Mouse (Mus musculus) heart, postnatal 0 days (tissue): ENCODE results near the gene Olfr211. TPM values are rescaled to one million over a fixed set of nuclear protein-coding genes. Genes with fewer than 3 reads are reported as not detected.

Experiments used
- ATAC-seq: fragments of 200-750 bp; cut with Nextera tagmentation; 2 replicates; pipeline ENCODE4 v1.8.0; 2017; ENCODE audit warnings: low read depth, moderate number of reproducible peaks, moderate library complexity; ENCODE audit not compliant: insufficient read depth
- DNase-seq: peaks from one replicate; pipeline ENCODE4 v3.0.0-alpha.2; 2016; ENCODE audit warnings: low spot score
- H3K27ac ChIP-seq: fragments of 300-500 bp; sonication (generic); 2 replicates; pipeline ENCODE4 v1.5.1; 2014; ENCODE audit warnings: low read depth, mild to moderate bottlenecking
- H3K27me3 ChIP-seq: fragments of 300-500 bp; sonication (generic); 2 replicates; pipeline ENCODE4 v1.6.1; 2014; ENCODE audit warnings: low read length, mixed read lengths; ENCODE audit not compliant: control insufficient read depth, insufficient read depth
- H3K36me3 ChIP-seq: fragments of 300-500 bp; sonication (generic); replicated peaks from 2 replicates; pipeline ENCODE4 v1.6.1; 2014; ENCODE audit warnings: low read length, mixed read lengths; ENCODE audit not compliant: control insufficient read depth, insufficient read depth
- H3K4me1 ChIP-seq: fragments of 300-500 bp; sonication (generic); 2 replicates; pipeline ENCODE4 v1.6.1; 2014; ENCODE audit warnings: antibody characterized with exemption; ENCODE audit not compliant: control insufficient read depth, insufficient read depth
- H3K4me2 ChIP-seq: fragments of 300-500 bp; sonication (generic); 2 replicates; pipeline ENCODE4 v1.6.1; 2014; ENCODE audit warnings: low read depth, mild to moderate bottlenecking, low read length, moderate library complexity
- H3K4me3 ChIP-seq: fragments of 300-500 bp; sonication (generic); 2 replicates; pipeline ENCODE4 v1.5.1; 2014; ENCODE audit warnings: low read depth, low read length
- H3K9ac ChIP-seq: fragments of 300-500 bp; sonication (generic); replicated peaks from 2 replicates; pipeline ENCODE4 v1.6.1; 2014; ENCODE audit warnings: low read depth, low read length, mixed read lengths
- H3K9me3 ChIP-seq: fragments of 300-500 bp; sonication (generic); replicated peaks from 2 replicates; pipeline ENCODE4 v1.6.1; 2016; ENCODE audit warnings: low read length; ENCODE audit not compliant: control insufficient read depth
- CTCF ChIP-seq: IDR thresholded peaks from 2 replicates; pipeline ENCODE4 v1.5.1; 2016; ENCODE audit warnings: antibody characterized with exemption, control low read depth, low read depth
- EP300 ChIP-seq: IDR thresholded peaks from 2 replicates; pipeline ENCODE4 v1.6.1; 2016; ENCODE audit warnings: antibody characterized with exemption, low read depth
- WGBS: fragments of 180-500 bp; shearing (Covaris S2); extraction: QIAGEN DNeasy Blood & Tissue Kit; methylation state at CpG from one replicate; pipeline ENCODE4 v1.1.7; 2014; 5-methylcytosine and 5-hydroxymethylcytosine counted together
- polyA plus RNA-seq: library from polyadenylated mRNA; unstranded; fragments of >200 nt; fragmentation: Nextera tagmentation; extraction: Ambion mirVana; gene quantifications from 2 replicates; pipeline ENCODE4 v1.2.1, GENCODE M21; 2015
- total RNA-seq: library from RNA; depleted of rRNA; stranded (reverse); fragments of >200 nt; gene quantifications from 2 replicates; pipeline ENCODE4 v1.2.3, GENCODE M21; 2014; ENCODE audit warnings: low replicate concordance; rRNA removed

Olfr211 gene
- total and polyA plus RNA-seq, 2 experiments from 2014 or later: not detected

DNA sequence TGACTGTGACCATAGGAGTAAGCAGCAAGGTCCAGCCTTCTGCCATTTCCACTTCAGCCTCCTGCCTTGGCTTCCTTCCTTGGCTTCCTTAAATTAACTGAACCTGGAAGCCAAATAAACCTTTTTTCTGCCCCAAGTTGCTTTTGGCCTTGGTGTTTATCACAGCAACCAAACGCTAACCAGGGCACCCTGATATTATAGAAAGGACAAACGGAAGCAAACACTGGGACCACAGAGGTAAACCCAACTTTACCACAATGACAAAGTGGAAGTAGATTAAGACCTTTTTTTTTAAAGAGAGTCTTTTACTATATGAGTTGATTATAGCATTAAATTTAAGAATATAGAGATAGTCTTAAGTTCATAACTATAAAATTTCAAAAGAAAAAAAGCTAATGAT lies 53.6 kb downstream of the Olfr211 start:
- no peaks in the 10 kb centered on the region for H3K27me3 ChIP-seq
- no peaks in the 10 kb centered on the region for H3K36me3 ChIP-seq
- WGBS: 71% methylated on average over 2 of the region's 2 CpGs
- H3K9me3 ChIP-seq: no peaks in the 10 kb centered on the region
- no peak overlapping the region for H3K4me2 ChIP-seq
- ATAC-seq (no peak), DNase-seq (no peak)
- H3K4me1 ChIP-seq: no peaks in the 10 kb centered on the region
- H3K27ac ChIP-seq: no peak overlapping the region
- H3K9ac ChIP-seq: no peak overlapping the region
- no peak overlapping the region for H3K4me3 ChIP-seq
- TF ChIP-seq EP300: no peak
- no peak for TF ChIP-seq CTCF

Other genes starting within 250 kb of the Olfr211 start
- gene Zfand4, start 224.9 kb upstream of the Olfr211 start, total RNA-seq: 1.0 and 4.6 TPM in 2 replicates
- gene Zfand4, start 224.9 kb upstream of the Olfr211 start, polyA plus RNA-seq: 2.0 and 2.1 TPM in 2 replicates
- gene March8, start 151.1 kb upstream of the Olfr211 start, total RNA-seq: 47.7 and 73.6 TPM in 2 replicates
- 17.3 and 17.8 TPM in 2 replicates for gene March8, start 151.1 kb upstream of the Olfr211 start, polyA plus RNA-seq
- 5.6 and 14.1 TPM in 2 replicates for gene Alox5, start 27.9 kb upstream of the Olfr211 start, total RNA-seq
- 3.9 and 4.5 TPM in 2 replicates for gene Alox5, start 27.9 kb upstream of the Olfr211 start, polyA plus RNA-seq
- 0.19 TPM in 1 of 2 replicates, not detected in the other for gene Olfr212, start 17.4 kb downstream of the Olfr211 start, total RNA-seq
- not detected in 2 replicates for gene Olfr212, start 17.4 kb downstream of the Olfr211 start, polyA plus RNA-seq
- not detected in 2 replicates for gene Olfr213, start 49.4 kb downstream of the Olfr211 start, total RNA-seq
- gene Olfr213, start 49.4 kb downstream of the Olfr211 start, polyA plus RNA-seq: not detected in 2 replicates
- 0.11 and 0.12 TPM in 2 replicates for gene Gm5580, start 62.0 kb downstream of the Olfr211 start, total RNA-seq
- gene Gm5580, start 62.0 kb downstream of the Olfr211 start, polyA plus RNA-seq: 0.15 and 0.25 TPM in 2 replicates
- gene Olfr214, start 65.1 kb downstream of the Olfr211 start, total RNA-seq: not detected in 2 replicates
- not detected in 2 replicates for gene Olfr214, start 65.1 kb downstream of the Olfr211 start, polyA plus RNA-seq
- gene Olfr215, start 95.1 kb downstream of the Olfr211 start, total RNA-seq: not detected in 2 replicates
- not detected in 2 replicates for gene Olfr215, start 95.1 kb downstream of the Olfr211 start, polyA plus RNA-seq
- 29.1 and 33.0 TPM in 2 replicates for gene Zfp422, start 139.9 kb downstream of the Olfr211 start, total RNA-seq
- gene Zfp422, start 139.9 kb downstream of the Olfr211 start, polyA plus RNA-seq: 49.8 and 50.7 TPM in 2 replicates
- 169 and 347 TPM in 2 replicates for gene Depp1, start 161.5 kb downstream of the Olfr211 start, total RNA-seq
- 41.3 and 49.6 TPM in 2 replicates for gene Depp1, start 161.5 kb downstream of the Olfr211 start, polyA plus RNA-seq
- gene Rassf4, start 184.9 kb downstream of the Olfr211 start, total RNA-seq: 1.6 and 2.6 TPM in 2 replicates
- 5.9 and 6.0 TPM in 2 replicates for gene Rassf4, start 184.9 kb downstream of the Olfr211 start, polyA plus RNA-seq
- 0.15 TPM in 1 of 2 replicates, not detected in the other for gene Tmem72, start 227.8 kb downstream of the Olfr211 start, total RNA-seq
- 0.01 and 0.05 TPM in 2 replicates for gene Tmem72, start 227.8 kb downstream of the Olfr211 start, polyA plus RNA-seq